Mouse (Mus musculus) liver, postnatal 0 days (tissue): ENCODE data around the gene Cstb. TPM values are rescaled to one million over a fixed set of nuclear protein-coding genes. Genes with fewer than 3 reads are reported as not detected.

Source experiments
- ATAC-seq: fragments of 200-750 bp; cut with Nextera tagmentation; 2 replicates; pipeline ENCODE4 v1.8.0; 2017; ENCODE audit warnings: mild to moderate bottlenecking, moderate library complexity
- DNase-seq: peaks from one replicate; pipeline ENCODE4 v3.0.0-alpha.2; 2016
- H3K27ac ChIP-seq: fragments of 300-500 bp; sonication (generic); 2 replicates; pipeline ENCODE4 v1.5.1; 2014; ENCODE audit warnings: antibody characterized with exemption, moderate library complexity, mild to moderate bottlenecking, low read depth
- H3K27me3 ChIP-seq: fragments of 300-500 bp; sonication (generic); 2 replicates; pipeline ENCODE4 v1.6.1; 2014; ENCODE audit warnings: low read length, control low read depth, mixed read lengths; ENCODE audit not compliant: insufficient read depth
- H3K36me3 ChIP-seq: fragments of 300-500 bp; sonication (generic); replicated peaks from 2 replicates; pipeline ENCODE4 v1.6.1; 2014; ENCODE audit warnings: mild to moderate bottlenecking, control low read depth, low read length, moderate library complexity, mixed read lengths; ENCODE audit not compliant: insufficient read depth
- H3K4me1 ChIP-seq: fragments of 300-500 bp; sonication (generic); 2 replicates; pipeline ENCODE4 v1.6.1; 2014; ENCODE audit warnings: antibody characterized with exemption, mild to moderate bottlenecking, control low read depth; ENCODE audit not compliant: insufficient read depth
- H3K4me2 ChIP-seq: fragments of 300-500 bp; sonication (generic); 2 replicates; pipeline ENCODE4 v1.6.1; 2014; ENCODE audit warnings: low read depth, mild to moderate bottlenecking, low read length, moderate library complexity, mixed read lengths
- H3K4me3 ChIP-seq: fragments of 300-500 bp; sonication (generic); 2 replicates; pipeline ENCODE4 v1.5.1; 2014; ENCODE audit warnings: low read depth, low read length
- H3K9ac ChIP-seq: fragments of 300-500 bp; sonication (generic); replicated peaks from 2 replicates; pipeline ENCODE4 v1.6.1; 2014; ENCODE audit warnings: mild to moderate bottlenecking, moderate library complexity
- H3K9me3 ChIP-seq: fragments of 300-500 bp; sonication (generic); 2 replicates; pipeline ENCODE4 v1.6.1; 2016; ENCODE audit warnings: mild to moderate bottlenecking, control low read depth, low read length, mixed read lengths
- CTCF ChIP-seq: sonication (generic); IDR thresholded peaks from 2 replicates; pipeline ENCODE4 v1.5.1; 2016; ENCODE audit warnings: antibody characterized with exemption, low read depth
- EP300 ChIP-seq: IDR thresholded peaks from 2 replicates; pipeline ENCODE4 v1.6.1; 2016; ENCODE audit warnings: antibody characterized with exemption, low read depth, mild to moderate bottlenecking
- WGBS: fragments of 180-500 bp; shearing (Covaris S2); extraction: QIAGEN DNeasy Blood & Tissue Kit; methylation state at CpG from one replicate; pipeline ENCODE4 v1.1.7; 2014; ENCODE audit not compliant: insufficient replicate concordance; 5-methylcytosine and 5-hydroxymethylcytosine counted together
- polyA plus RNA-seq: library from polyadenylated mRNA; unstranded; fragments of >200 nt; fragmentation: Nextera tagmentation; extraction: Ambion mirVana; gene quantifications from 2 replicates; pipeline ENCODE4 v1.2.1, GENCODE M21; 2015

Gene Cstb
- polyA plus RNA-seq: 177 and 187 TPM in 2 replicates

DNA sequence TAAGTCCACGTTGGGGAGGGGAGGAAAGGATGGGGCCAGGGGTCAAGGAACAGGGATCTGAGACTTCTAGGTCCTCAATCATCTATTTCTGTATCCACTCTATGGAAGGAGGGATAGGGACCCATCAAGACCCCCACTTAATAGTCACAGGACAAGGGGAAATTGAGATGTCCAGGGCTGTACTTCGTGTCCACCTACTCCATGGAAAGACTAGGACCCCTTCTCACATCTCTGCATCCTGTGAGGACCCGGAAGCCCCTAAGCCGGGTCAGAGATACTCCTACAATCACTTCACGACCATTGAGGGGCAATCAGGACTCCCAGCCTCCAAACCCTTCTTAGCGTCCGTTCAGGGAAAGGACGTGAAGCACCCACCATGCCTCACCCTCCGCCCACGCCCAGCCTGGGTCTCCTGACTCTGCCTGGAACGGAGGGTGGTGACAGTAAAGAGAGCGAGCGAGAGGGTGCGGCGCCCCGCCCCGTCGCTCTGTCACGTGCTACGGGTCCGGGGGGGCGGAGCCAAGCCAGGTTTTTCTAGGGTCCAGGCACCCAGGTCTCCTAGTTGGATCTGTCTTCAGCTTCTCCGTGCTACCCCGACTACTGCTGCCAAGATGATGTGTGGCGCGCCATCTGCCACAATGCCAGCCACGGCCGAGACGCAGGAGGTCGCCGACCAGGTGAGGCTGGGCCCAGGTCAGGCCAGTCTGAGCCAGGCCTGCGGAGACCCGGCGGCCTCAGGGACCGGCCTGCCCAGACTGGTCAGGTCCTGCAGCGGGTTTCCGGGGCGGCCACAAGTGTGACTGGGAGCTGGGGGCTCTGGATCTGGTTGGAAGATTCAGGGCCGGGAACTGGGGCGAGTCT lies at the start of gene Cstb:
Cstb (plus strand) TSS at position 489 of the 861 bp plus-strand sequence.
- Histone ChIP-seq H3K27me3 (no peaks in the 10 kb centered on the region), H3K4me1 (peaks cover 13% of the 10 kb centered on the region), H3K9ac (peak within 1 kb of the TSS; percentile 89), H3K27ac (peak within 1 kb of the TSS; percentile 90), H3K4me2 (peak within 1 kb of the TSS; percentile 95), H3K36me3 (peaks cover 7% of the 10 kb centered on the region), H3K9me3 (no peaks in the 10 kb centered on the region), H3K4me3 (peak within 1 kb of the TSS; percentile 81)
- TF ChIP-seq CTCF (no peak), EP300 (no peak)
- DNase-seq (peak; percentile 89), ATAC-seq (peak; percentile 92)
- WGBS: 2% methylated on average over 40 of the region's 40 CpGs

DNA sequence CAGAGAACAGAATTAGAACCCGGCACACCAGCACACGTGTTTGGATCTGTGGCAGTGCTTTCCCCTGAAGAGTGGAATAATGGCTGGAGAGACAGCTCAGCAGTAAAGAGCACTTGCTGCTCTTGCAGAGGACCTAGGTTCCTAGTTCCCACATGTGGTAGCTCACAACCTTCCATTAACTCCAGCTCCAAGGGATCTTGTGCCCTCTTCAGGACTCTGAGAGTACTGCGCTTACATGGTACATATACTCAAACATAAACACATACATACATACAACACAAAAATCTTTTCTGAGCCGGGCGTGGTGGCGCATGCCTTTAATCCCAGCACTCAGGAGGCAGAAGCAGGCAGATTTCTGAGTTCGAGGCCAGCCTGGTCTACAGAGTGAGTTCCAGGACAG lies 47.0 kb upstream of the Cstb start:
- Histone ChIP-seq H3K4me3 (no peak overlapping the region), H3K36me3 (no peaks in the 10 kb centered on the region), H3K27ac (no peak overlapping the region), H3K9me3 (no peaks in the 10 kb centered on the region), H3K4me1 (no peaks in the 10 kb centered on the region), H3K27me3 (0 out of 2 replicates have a peak, but pooled peaks cover 3% of the 10 kb centered on the region), H3K9ac (no peak overlapping the region), H3K4me2 (no peak overlapping the region)
- TF ChIP-seq EP300 (no peak), CTCF (peak; percentile 52)
- 84% methylated on average over 7 of the region's 7 CpGs for WGBS
- DNase-seq (no peak), ATAC-seq (no peak)

DNA sequence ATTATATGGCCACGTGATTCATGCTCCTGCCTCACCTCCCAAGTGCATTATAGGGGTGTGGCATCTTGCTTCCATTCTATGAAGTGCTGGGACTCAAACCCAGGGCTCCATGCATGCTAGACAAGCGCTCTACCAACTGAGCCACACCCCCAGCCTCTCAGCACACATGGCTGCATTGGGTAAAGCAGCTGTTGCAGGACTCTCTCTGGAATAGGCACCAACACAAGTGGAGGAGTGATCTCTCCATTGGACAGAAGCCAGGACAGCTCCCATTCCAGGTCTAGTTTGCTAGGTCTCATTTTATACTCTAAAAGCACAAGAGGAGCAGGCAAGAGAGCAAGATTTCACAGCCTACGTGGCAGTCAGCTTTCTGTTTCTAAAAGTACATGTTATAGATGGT lies 41.9 kb upstream of the Cstb start:
- Histone ChIP-seq H3K4me3 (no peak overlapping the region), H3K4me2 (no peak overlapping the region), H3K27me3 (0 out of 2 replicates have a peak, but pooled peaks cover 3% of the 10 kb centered on the region), H3K27ac (no peak overlapping the region), H3K9me3 (no peaks in the 10 kb centered on the region), H3K4me1 (no peaks in the 10 kb centered on the region), H3K9ac (no peak overlapping the region), H3K36me3 (no peaks in the 10 kb centered on the region)
- TF ChIP-seq CTCF: no peak
- TF ChIP-seq EP300: no peak
- whole genome bisulfite sequencing: 82% methylated on average over 3 of the region's 3 CpGs
- DNase-seq (no peak), ATAC-seq (no peak)

DNA sequence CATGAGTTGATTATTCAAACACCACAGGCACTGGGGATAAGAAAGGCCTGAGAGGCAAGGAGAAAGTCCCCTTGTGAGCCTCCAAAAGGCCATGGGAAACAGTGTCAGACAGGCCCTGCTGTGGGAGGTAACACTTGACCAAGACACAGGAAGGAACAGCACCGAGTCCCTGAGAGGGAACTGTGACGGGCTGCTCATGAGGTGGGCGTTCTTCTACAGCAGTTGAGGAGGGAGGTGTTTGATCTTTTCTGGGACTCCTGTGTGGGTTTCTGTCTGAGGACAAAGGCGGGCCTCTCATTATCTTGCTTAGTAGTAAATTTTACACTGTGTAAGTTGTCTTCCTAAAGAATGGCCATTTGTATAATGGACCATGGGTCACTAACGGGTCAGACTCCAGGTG lies 39.9 kb upstream of the Cstb start:
- DNase-seq: no peak
- no peak for TF ChIP-seq CTCF
- TF ChIP-seq EP300: no peak

DNA sequence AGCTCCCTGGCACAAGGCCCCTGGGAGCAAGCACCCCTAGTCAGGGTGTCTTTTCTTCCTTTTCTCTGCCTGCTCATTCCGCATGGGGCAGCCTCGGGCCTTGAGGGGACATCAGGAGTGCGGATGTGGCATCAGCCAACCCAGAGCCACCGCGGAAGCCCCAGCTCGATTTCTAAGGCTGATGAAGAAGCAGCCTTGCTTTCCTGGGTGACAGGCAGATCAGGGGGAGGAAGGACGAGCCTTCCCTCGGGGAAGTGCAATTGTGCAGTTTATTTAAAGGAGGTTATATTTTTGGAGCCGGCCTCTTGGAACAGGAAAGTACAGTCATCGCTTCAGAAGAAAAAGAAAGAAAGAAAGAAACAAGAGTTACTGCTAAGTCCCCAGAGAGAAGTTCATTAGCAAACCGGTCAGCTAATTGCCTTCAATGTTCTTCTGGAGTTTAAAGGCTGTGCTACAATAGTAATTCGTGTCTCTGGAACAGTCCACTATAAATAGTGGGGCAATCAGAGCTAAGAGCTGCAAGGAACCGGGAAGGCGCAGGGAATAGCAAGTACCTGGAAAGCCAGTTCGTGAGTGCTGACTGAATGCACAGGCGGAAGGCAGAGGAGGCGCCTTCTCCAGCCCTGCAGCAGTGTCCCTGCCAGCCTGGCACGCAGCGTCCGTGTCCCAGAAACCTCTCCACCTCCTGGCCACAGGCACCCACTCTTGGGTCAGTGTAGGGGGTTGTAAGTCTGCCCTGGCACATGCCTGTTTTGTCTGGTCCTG lies 37.1 kb upstream of the Cstb start:
- H3K27me3 ChIP-seq: peaks cover 12% of the 10 kb centered on the region
- no peak for DNase-seq
- no peak for TF ChIP-seq EP300
- no peak for TF ChIP-seq CTCF
- 63% methylated on average over 20 of the region's 20 CpGs for WGBS
- no peaks in the 10 kb centered on the region for H3K36me3 ChIP-seq
- H3K9ac ChIP-seq: no peak overlapping the region
- no peak overlapping the region for H3K4me2 ChIP-seq
- no peak for ATAC-seq
- peaks cover 3% of the 10 kb centered on the region; the same call in 1 of the 2 replicates for H3K4me1 ChIP-seq
- no peaks in the 10 kb centered on the region for H3K9me3 ChIP-seq
- no peak overlapping the region for H3K4me3 ChIP-seq
- H3K27ac ChIP-seq: no peak overlapping the region

More for the DNA sequence above, 39.9 kb upstream of the Cstb start:
- H3K9ac ChIP-seq: no peak overlapping the region
- H3K27ac ChIP-seq: no peak overlapping the region
- H3K4me2 ChIP-seq: no peak overlapping the region
- H3K4me3 ChIP-seq: no peak overlapping the region
- no peaks in the 10 kb centered on the region for H3K9me3 ChIP-seq
- 70% methylated on average over 5 of the region's 5 CpGs for WGBS
- no peaks in the 10 kb centered on the region for H3K36me3 ChIP-seq
- no peak for ATAC-seq
- H3K27me3 ChIP-seq: 0 out of 2 replicates have a peak, but pooled peaks cover 3% of the 10 kb centered on the region
- H3K4me1 ChIP-seq: no peaks in the 10 kb centered on the region

DNA sequence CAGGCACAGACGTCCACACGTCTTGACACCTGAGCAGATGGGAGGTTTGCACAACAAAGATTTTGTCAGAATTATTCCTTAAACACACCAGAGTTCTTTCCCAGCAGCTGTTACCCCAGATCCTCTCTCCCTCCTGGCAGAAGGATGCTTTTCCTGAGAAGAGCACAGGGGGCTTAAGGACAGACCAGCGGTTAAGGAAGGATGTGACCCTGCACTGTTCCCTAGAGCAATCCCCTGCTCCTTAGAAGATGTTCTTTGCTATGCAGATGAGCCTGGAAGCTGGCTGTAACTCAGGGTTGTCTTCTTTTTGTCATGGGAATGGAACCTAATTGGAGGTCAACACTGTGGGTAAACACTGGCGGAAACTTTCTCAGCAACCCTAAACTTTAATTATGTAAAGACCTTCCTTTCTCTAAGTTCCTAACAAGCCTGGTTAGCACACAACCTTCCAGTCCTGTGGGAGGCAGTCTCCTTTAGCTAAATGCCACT lies 34.4 kb upstream of the Cstb start:
- no peak for TF ChIP-seq EP300
- TF ChIP-seq CTCF: no peak
- no peak for ATAC-seq
- DNase-seq: no peak
- no peak overlapping the region for H3K4me2 ChIP-seq
- H3K36me3 ChIP-seq: no peaks in the 10 kb centered on the region
- H3K9me3 ChIP-seq: no peaks in the 10 kb centered on the region
- no peak overlapping the region for H3K9ac ChIP-seq
- WGBS: 35% methylated on average over 4 of the region's 4 CpGs
- no peak overlapping the region for H3K4me3 ChIP-seq
- no peak overlapping the region for H3K27ac ChIP-seq
- peaks cover 3% of the 10 kb centered on the region; the same call in 1 of the 2 replicates for H3K4me1 ChIP-seq
- peaks cover 12% of the 10 kb centered on the region for H3K27me3 ChIP-seq
